Mouse (Mus musculus) lung, embryonic 16.5 days (tissue): ENCODE data around the gene St7l. TPM values are rescaled to one million over a fixed set of nuclear protein-coding genes. Genes with fewer than 3 reads are reported as not detected.

Experiments used
- ATAC-seq: fragments of 200-750 bp; cut with Nextera tagmentation; 2 replicates; pipeline ENCODE4 v1.8.0; 2017; ENCODE audit warnings: low read depth, mild to moderate bottlenecking, moderate library complexity
- H3K27ac ChIP-seq: fragments of 300-500 bp; sonication (generic); 2 replicates; pipeline ENCODE4 v1.5.1; 2014; ENCODE audit warnings: mild to moderate bottlenecking, control low read depth, low read length
- H3K27me3 ChIP-seq: fragments of 300-500 bp; sonication (generic); 2 replicates; pipeline ENCODE4 v1.6.1; 2014; ENCODE audit warnings: low read depth, low read length, mixed read lengths; ENCODE audit not compliant: control insufficient read depth, insufficient read depth
- H3K36me3 ChIP-seq: fragments of 300-500 bp; sonication (generic); 2 replicates; pipeline ENCODE4 v1.6.1; 2014; ENCODE audit warnings: low read length; ENCODE audit not compliant: control insufficient read depth, insufficient read depth
- H3K4me1 ChIP-seq: fragments of 300-500 bp; sonication (generic); replicated peaks from 2 replicates; pipeline ENCODE4 v1.6.1; 2014; ENCODE audit warnings: low read length, mixed read lengths; ENCODE audit not compliant: control insufficient read depth, insufficient read depth
- H3K4me2 ChIP-seq: fragments of 300-500 bp; sonication (generic); 2 replicates; pipeline ENCODE4 v1.6.1; 2014; ENCODE audit warnings: low read depth, low read length, control low read depth
- H3K4me3 ChIP-seq: fragments of 300-500 bp; sonication (generic); 2 replicates; pipeline ENCODE4 v1.5.1; 2014; ENCODE audit warnings: mild to moderate bottlenecking, low read length, control low read depth
- H3K9ac ChIP-seq: fragments of 300-500 bp; sonication (generic); 2 replicates; pipeline ENCODE4 v1.6.1; 2014; ENCODE audit warnings: low read length, control low read depth
- H3K9me3 ChIP-seq: fragments of 300-500 bp; sonication (generic); 2 replicates; pipeline ENCODE4 v1.6.1; 2016; ENCODE audit warnings: low read length; ENCODE audit not compliant: control insufficient read depth
- WGBS: fragments of 180-500 bp; shearing (Covaris S2); extraction: QIAGEN DNeasy Blood & Tissue Kit; methylation state at CpG from one replicate; pipeline ENCODE4 v1.1.7; 2014; 5-methylcytosine and 5-hydroxymethylcytosine counted together
- polyA plus RNA-seq: library from polyadenylated mRNA; unstranded; fragments of >200 nt; fragmentation: Nextera tagmentation; extraction: Ambion mirVana; gene quantifications from 2 replicates; pipeline ENCODE4 v1.2.1, GENCODE M21; 2015

Gene St7l
- polyA plus RNA-seq, 1 experiment from 2014 or later = 35.9 TPM

DNA sequence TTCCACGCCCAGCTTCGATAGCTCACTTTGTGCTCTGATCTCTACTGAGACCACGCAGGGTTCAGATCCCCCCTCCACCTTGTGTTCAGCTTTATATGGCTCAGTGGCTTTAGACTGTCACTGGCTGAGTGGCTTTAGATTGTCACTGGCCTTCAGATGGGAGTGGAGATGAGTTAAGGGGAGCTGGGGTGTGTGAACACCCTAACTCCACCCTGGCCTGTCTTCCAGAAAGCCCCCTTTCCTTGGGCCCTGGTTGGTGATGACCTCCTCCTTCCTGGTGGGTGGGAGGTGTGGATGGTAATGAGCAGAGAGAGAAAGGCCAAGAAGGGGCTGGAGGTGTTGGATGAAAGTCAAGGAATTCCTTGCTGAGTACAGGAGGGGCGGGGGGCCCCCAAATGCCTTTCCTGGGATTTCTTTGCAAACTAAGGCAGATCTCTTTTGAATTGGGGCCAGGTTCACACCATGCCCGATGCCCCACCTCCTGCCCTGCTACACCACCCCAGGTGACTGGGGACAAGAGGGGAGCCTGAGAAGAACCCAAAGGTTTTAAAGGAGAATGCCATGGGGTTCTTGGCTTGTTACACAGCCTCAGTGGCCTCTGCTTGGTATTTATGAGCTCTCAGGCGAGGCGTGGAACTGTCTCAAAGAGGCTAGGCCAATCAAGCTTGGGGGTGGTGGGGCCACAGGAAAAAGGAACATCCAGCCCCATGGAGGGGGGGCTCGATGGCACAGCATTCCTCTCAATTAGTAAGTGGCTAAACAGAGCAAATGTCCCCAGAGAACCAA is 101.5 kb downstream of the St7l start:
- H3K9ac ChIP-seq = no peak overlapping the region
- ATAC-seq = no peak
- H3K36me3 ChIP-seq = no peaks in the 10 kb centered on the region
- no peak overlapping the region for H3K4me2 ChIP-seq
- peaks cover 19% of the 10 kb centered on the region for H3K27me3 ChIP-seq
- H3K27ac ChIP-seq = no peak overlapping the region
- no peak overlapping the region for H3K4me3 ChIP-seq
- WGBS = 58% methylated on average over 8 of the region's 8 CpGs
- peaks cover 29% of the 10 kb centered on the region for H3K4me1 ChIP-seq
- H3K9me3 ChIP-seq = no peaks in the 10 kb centered on the region

DNA sequence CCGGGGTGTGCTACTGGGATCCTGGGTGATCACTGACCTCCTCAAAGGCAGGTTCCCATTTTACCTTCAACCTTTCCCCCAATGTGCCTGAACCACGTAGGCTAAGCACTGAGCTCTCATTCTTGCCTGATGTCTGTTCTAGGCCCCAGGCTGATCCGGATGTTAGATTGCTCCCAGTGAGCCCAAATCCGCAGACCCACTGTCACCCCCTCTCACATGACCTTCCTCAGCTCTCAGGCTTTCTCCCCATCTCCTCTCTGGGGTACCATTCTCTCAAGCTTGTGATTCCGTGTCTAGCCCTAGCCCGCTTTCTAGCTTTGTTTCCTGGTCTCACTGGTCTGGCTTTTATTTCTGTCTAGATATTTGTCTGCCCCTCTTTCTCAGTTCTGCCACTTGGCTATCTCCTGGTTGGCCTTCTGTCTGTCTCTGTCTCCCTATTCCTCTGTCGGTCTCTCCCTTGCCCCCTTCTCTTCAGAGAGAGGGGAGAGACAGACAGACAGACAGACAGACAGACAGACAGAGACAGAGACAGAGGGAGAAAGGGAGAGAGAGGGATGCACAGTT is 102.3 kb downstream of the St7l start:
- Histone ChIP-seq H3K9me3 (no peaks in the 10 kb centered on the region), H3K27ac (no peak overlapping the region), H3K4me1 (peaks cover 29% of the 10 kb centered on the region), H3K4me3 (no peak overlapping the region), H3K27me3 (peaks cover 17% of the 10 kb centered on the region), H3K9ac (no peak overlapping the region), H3K4me2 (no peak overlapping the region), H3K36me3 (no peaks in the 10 kb centered on the region)
- WGBS = 81% methylated on average over 7 of the region's 7 CpGs
- no peak for ATAC-seq

DNA sequence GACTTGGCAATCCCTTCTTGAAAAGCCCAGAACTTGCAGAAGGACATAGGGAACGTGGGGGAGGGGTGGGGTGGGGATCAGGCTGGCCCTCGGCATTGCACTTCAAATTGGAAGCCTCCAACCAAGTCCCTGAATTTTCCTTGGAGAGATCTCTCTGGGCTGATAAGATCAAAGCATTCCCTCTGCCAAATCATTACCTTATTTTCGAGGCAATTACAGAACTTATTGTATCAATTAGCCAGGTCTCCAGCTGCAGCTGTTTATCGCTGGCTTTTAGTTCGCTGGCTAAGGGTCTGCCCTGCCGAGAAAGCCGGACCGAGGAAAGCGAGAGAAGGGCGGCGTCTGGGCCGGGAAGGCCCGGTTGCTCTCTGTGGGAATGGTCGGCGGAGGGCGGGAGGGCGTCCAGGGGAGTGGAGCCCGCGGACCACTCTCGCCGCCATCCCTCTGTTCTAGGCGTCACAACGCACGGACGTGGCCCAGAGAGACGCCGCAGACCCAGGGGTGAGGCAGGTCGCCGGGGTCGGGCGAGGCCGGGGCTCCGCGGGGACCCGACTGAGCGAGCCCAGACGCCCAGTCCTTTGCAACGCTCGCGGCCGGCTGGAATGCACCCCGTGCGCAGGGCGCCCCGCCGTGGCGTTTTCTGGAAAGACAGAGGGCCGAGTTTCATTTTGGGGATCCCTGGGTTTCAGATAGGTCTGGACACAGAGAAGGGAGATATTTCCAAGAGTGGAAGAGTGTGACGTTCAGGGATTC is 103.9 kb downstream of the St7l start:
- peak overlapping the region; percentile 74 for H3K27ac ChIP-seq
- H3K9ac ChIP-seq = peak overlapping the region; percentile 81
- no peaks in the 10 kb centered on the region for H3K36me3 ChIP-seq
- WGBS = under 1% methylated on average over 49 of the region's 49 CpGs
- peak overlapping the region; percentile 65 for H3K4me3 ChIP-seq
- peaks cover 2% of the 10 kb centered on the region; the same call in 1 of the 2 replicates for H3K27me3 ChIP-seq
- H3K4me2 ChIP-seq = peak overlapping the region; percentile 60
- ATAC-seq = peak; percentile 85
- H3K9me3 ChIP-seq = no peaks in the 10 kb centered on the region
- H3K4me1 ChIP-seq = peaks cover 15% of the 10 kb centered on the region

Other genes starting within 250 kb of the St7l start
- 28.0 and 28.1 TPM in 2 replicates for gene Slc16a1, start 225.3 kb upstream of the St7l start, polyA plus RNA-seq
- gene Ppm1j, start 82.9 kb upstream of the St7l start, polyA plus RNA-seq = 3.1 and 3.4 TPM in 2 replicates
- gene Fam19a3, start 82.2 kb upstream of the St7l start, polyA plus RNA-seq = 0.08 and 0.25 TPM in 2 replicates
- 154 and 155 TPM in 2 replicates for gene Rhoc, start 75.6 kb upstream of the St7l start, polyA plus RNA-seq
- gene Mov10, start 45.4 kb upstream of the St7l start, polyA plus RNA-seq = 44.2 and 56.2 TPM in 2 replicates
- 211 and 217 TPM in 2 replicates for gene Capza1, start 500 bp downstream of the St7l start, polyA plus RNA-seq
- 1.0 and 1.3 TPM in 2 replicates for gene Wnt2b, start 97.9 kb downstream of the St7l start, polyA plus RNA-seq
- gene Cttnbp2nl, start 189.1 kb downstream of the St7l start, polyA plus RNA-seq = 36.3 and 38.2 TPM in 2 replicates
- gene 4930564D02Rik, start 202.8 kb downstream of the St7l start, polyA plus RNA-seq = not detected in 2 replicates